Mouse (Mus musculus) midbrain, embryonic 16.5 days (tissue): ENCODE measurements around the gene Slc6a16. TPM values are rescaled to one million over a fixed set of nuclear protein-coding genes. Genes with fewer than 3 reads are reported as not detected.
"Not testable (repeated sequence)": the region's sequence is repeated elsewhere in the genome, so short reads cannot be mapped to it uniquely, and the experiment has no call there.

Source experiments
- ATAC-seq: fragments of 200-750 bp; cut with Nextera tagmentation; 2 replicates; pipeline ENCODE4 v1.8.0; 2017; ENCODE audit warnings: moderate TSS enrichment
- H3K27ac ChIP-seq: fragments of 300-500 bp; sonication (generic); 2 replicates; pipeline ENCODE4 v1.5.1; 2014; ENCODE audit warnings: mild to moderate bottlenecking, low read length, mixed read lengths
- H3K27me3 ChIP-seq: fragments of 300-500 bp; sonication (generic); 2 replicates; pipeline ENCODE4 v1.6.1; 2014; ENCODE audit warnings: low read depth, low read length, mixed read lengths; ENCODE audit not compliant: control insufficient read depth, insufficient read depth
- H3K36me3 ChIP-seq: fragments of 300-500 bp; sonication (generic); 2 replicates; pipeline ENCODE4 v1.6.1; 2014; ENCODE audit warnings: mild to moderate bottlenecking, low read length, moderate library complexity, mixed read lengths; ENCODE audit not compliant: control insufficient read depth, insufficient read depth
- H3K4me1 ChIP-seq: fragments of 300-500 bp; sonication (generic); 2 replicates; pipeline ENCODE4 v1.6.1; 2014; ENCODE audit warnings: mild to moderate bottlenecking, low read length, mixed read lengths; ENCODE audit not compliant: control insufficient read depth, insufficient read depth
- H3K4me2 ChIP-seq: fragments of 300-500 bp; sonication (generic); 2 replicates; pipeline ENCODE4 v1.6.1; 2014; ENCODE audit warnings: mild to moderate bottlenecking, low read length, mixed read lengths
- H3K4me3 ChIP-seq: fragments of 300-500 bp; sonication (generic); 2 replicates; pipeline ENCODE4 v1.5.1; 2014; ENCODE audit warnings: low read depth, mild to moderate bottlenecking, low read length, moderate library complexity, mixed read lengths
- H3K9ac ChIP-seq: fragments of 300-500 bp; sonication (generic); 2 replicates; pipeline ENCODE4 v1.6.1; 2014; ENCODE audit warnings: low read depth, low read length, mixed read lengths
- H3K9me3 ChIP-seq: fragments of 300-500 bp; sonication (generic); replicated peaks from 2 replicates; pipeline ENCODE4 v1.6.1; 2014; ENCODE audit warnings: mild to moderate bottlenecking, low read length, mixed read lengths; ENCODE audit not compliant: control insufficient read depth, poor library complexity, severe bottlenecking
- WGBS: fragments of 180-500 bp; shearing (Covaris S2); extraction: QIAGEN DNeasy Blood & Tissue Kit; methylation state at CpG from one replicate; pipeline ENCODE4 v1.1.7; 2014; 5-methylcytosine and 5-hydroxymethylcytosine counted together
- polyA plus RNA-seq: library from polyadenylated mRNA; unstranded; fragments of >200 nt; fragmentation: Nextera tagmentation; extraction: Ambion mirVana; gene quantifications from 2 replicates; pipeline ENCODE4 v1.2.1, GENCODE M21; 2015

Gene Slc6a16
- polyA plus RNA-seq, 1 experiment from 2014 or later = 0.93 TPM

DNA sequence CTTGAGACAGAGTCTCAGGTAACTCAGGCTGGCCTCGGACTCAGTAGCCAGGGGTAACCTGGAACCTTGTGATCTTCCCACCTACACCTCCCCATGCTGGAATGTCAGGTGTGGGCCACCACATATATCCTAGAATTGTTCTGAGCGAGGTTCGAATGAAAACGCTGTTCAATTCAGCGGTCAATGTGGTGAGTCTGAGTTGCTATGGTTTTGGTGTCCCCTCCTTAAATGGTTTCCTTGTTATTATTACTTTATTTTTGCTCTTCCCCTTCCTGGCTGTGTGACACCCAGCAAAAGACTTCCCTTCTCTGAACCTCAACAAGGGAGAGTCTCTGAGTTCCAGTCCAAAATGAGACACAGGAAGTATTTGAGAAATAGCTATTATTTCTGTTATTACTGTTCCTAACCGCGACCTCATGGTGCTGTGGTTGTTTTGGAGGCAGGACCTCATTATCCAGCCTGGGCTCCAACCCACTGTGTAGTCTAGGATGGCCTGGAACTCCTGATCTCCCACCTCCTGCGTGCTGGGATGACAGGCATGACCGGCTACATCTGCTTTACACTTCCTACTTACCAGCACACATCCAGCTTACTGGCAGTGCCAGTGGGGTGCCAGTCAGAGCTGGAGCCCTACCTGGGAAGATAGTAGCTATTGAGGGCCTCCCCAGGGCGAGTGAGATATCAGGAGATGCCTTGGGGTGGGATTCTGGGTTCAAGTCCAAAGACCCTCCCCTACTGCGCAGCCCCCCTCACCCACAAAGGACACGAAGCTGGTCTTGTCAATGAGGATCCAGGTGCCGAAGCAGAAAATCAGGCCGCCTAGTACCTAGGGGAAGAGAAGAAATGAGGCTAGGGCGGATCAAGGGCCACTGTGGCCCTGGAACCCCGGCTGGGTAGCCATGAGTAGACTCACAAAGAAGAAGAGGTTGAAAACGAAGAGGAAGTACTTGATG, 2.9 kb upstream of the Slc6a16 start:
- Histone ChIP-seq H3K27me3 (peaks cover 20% of the 10 kb centered on the region), H3K4me1 (peaks cover 15% of the 10 kb centered on the region; the same call in 1 of the 2 replicates), H3K27ac (no peak overlapping the region), H3K4me3 (no peak overlapping the region), H3K36me3 (no peaks in the 10 kb centered on the region), H3K9ac (no peak overlapping the region), H3K9me3 (no peaks in the 10 kb centered on the region), H3K4me2 (no peak overlapping the region)
- ATAC-seq = no peak
- WGBS = 78% methylated on average over 17 of the region's 17 CpGs

DNA sequence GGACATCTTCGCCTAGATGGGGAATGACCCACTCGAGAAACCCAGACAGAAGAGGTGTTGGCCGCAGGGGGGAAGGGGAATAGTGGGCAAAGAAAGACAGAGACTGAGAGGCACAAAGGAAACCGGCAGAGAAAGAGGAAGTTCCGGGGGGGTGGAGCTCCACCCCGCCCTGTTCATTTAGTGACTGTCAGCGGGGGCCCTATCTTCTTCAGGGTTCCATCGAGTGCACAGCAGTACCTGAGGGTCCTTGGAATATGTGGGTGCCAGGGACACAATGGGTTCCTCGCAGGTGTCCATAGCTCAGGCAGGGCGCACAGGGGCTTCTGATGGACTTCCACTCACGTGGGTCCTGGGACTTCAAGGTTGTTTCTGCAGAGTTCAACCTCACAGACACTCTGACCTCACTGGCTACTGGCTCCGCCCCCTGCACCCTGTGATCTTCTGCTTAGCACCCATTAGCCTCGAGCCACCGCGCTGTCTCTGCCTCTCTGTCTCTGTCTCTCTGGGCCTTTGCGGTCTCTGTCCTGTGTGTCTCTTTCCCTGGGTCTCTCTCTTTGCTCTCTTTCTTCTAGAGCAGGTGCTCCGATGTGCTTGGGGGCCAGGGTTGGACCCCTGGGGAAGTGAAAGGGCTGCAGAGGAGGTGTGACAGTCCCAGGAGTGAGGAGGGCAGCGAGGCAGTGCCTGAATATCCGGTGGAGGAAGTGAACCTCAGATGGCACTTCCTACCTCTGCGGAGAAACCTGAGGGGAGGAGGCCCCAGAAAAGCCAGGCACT, 2.0 kb upstream of the Slc6a16 start, which contains the start of gene Cd37:
Gene Cd37 (minus strand): TSS at position 393 of the 774 bp plus-strand sequence.
- Histone ChIP-seq H3K9me3 (no peaks in the 10 kb centered on the region), H3K4me2 (no peak within 1 kb of the TSS), H3K27me3 (peaks cover 20% of the 10 kb centered on the region), H3K4me1 (peaks cover 15% of the 10 kb centered on the region; the same call in 1 of the 2 replicates), H3K4me3 (no peak within 1 kb of the TSS), H3K36me3 (no peaks in the 10 kb centered on the region), H3K9ac (no peak within 1 kb of the TSS), H3K27ac (no peak within 1 kb of the TSS)
- no peak for ATAC-seq
- WGBS = 40% methylated on average over 20 of the region's 20 CpGs

DNA sequence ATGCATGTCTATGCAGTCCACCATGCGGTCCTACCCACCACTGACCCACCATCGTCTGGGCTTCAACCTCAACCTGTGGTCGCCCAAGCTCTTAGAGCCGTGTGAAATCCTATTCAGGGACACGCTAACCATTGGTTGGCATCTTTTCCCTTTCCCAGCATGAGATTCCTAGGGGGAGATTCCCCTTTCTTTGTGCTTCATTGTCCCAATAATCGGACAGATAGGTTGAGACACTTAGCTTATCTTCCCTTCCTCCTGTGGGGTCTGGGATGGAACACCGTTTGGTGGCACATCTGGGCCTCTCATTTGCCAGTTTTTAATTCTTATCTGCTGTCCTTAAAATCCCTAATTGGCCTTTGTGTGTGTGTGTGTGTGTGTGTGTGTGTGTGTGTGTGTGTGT, 776 bp upstream of the Slc6a16 start:
- Histone ChIP-seq H3K4me3 (no peak overlapping the region), H3K4me2 (peak overlapping the region; percentile 87; the same call in 1 of the 2 replicates), H3K27me3 (peaks cover 20% of the 10 kb centered on the region), H3K9me3 (no peaks in the 10 kb centered on the region), H3K9ac (no peak overlapping the region), H3K4me1 (peaks cover 10% of the 10 kb centered on the region; the same call in 1 of the 2 replicates), H3K36me3 (no peaks in the 10 kb centered on the region), H3K27ac (no peak overlapping the region)
- ATAC-seq = no peak
- 54% methylated on average over 7 of the region's 7 CpGs for WGBS

DNA sequence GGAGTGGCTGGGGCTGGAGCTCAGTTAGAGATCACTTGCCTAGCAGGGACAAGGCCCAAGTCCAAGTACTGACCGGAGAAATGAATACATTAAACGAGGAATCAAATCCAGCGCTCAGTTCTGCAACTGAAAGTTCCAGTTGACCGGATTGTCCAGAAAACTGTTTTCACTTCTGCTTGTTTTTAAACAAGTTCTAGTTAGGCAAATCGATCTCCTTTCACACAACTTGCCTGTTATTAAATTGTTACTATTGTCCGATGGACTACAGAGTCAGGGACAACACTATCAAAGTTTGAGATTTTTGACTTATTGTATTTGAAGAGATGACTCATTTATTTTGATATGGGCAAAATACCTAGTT, 484 bp downstream of the Slc6a16 start:
- peaks cover 8% of the 10 kb centered on the region; the same call in 1 of the 2 replicates for H3K4me1 ChIP-seq
- peak overlapping the region; percentile 68 for H3K9ac ChIP-seq
- no peak overlapping the region for H3K27ac ChIP-seq
- H3K9me3 ChIP-seq = no peaks in the 10 kb centered on the region
- peak overlapping the region; percentile 46 for H3K4me3 ChIP-seq
- H3K4me2 ChIP-seq = peak overlapping the region; percentile 87
- peaks cover 18% of the 10 kb centered on the region for H3K27me3 ChIP-seq
- no peak for ATAC-seq
- H3K36me3 ChIP-seq = no peaks in the 10 kb centered on the region
- WGBS = 79% methylated on average over 6 of the region's 6 CpGs

DNA sequence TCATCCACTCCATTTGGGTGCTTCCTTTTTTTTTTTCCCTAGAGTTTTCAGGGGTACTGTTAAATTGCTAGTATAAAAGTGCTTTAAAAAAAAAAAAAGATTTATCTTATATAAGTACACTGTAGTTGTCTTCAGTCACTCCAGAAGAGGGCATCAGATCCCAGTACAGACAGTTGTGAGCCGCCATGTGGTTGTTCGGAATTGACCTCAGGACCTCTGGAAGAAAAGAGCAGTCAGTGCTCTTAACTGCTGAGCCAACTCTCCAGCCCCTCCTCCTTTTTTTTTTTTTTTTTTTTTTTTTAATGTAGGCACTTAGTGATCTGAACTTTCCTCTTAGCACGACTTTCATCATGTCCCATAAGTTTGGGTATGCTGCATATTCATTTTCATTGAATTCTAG, 6.8 kb downstream of the Slc6a16 start:
- no peaks in the 10 kb centered on the region for H3K9me3 ChIP-seq
- ATAC-seq = no peak
- WGBS = 42% methylated on average over 3 of the region's 3 CpGs

DNA sequence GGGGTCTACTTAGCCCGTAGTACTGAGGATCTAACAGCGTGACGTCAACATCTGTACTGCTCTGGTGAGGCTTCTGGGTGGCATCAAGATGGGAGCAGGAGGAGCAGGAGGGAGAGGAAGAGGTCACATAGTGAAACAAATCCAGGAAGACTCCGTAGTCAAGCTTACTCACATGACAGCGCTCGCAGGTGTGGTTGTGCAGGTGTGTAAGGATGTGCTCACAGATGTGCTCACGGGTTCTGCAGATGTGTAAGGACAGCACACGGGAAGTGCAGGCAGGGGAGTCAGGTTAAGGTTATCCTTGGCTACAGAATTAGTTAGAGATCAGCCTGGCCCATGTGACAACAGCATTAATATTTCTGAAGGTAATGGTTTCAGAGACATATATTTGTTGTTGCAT, 12.9 kb downstream of the Slc6a16 start:
- no peak overlapping the region for H3K4me2 ChIP-seq
- no peak overlapping the region for H3K4me3 ChIP-seq
- 92% methylated on average over 8 of the region's 8 CpGs for WGBS
- no peaks in the 10 kb centered on the region for H3K36me3 ChIP-seq
- no peak overlapping the region for H3K9ac ChIP-seq
- ATAC-seq = no peak
- no peaks in the 10 kb centered on the region for H3K9me3 ChIP-seq
- no peaks in the 10 kb centered on the region for H3K4me1 ChIP-seq
- no peak overlapping the region for H3K27ac ChIP-seq
- no peaks in the 10 kb centered on the region for H3K27me3 ChIP-seq

More for the DNA sequence above, 6.8 kb downstream of the Slc6a16 start:
- Histone ChIP-seq H3K27ac (no peak overlapping the region), H3K27me3 (no peaks in the 10 kb centered on the region), H3K9ac (no peak overlapping the region), H3K4me1 (no peaks in the 10 kb centered on the region), H3K4me2 (no peak overlapping the region), H3K4me3 (no peak overlapping the region), H3K36me3 (no peaks in the 10 kb centered on the region)

DNA sequence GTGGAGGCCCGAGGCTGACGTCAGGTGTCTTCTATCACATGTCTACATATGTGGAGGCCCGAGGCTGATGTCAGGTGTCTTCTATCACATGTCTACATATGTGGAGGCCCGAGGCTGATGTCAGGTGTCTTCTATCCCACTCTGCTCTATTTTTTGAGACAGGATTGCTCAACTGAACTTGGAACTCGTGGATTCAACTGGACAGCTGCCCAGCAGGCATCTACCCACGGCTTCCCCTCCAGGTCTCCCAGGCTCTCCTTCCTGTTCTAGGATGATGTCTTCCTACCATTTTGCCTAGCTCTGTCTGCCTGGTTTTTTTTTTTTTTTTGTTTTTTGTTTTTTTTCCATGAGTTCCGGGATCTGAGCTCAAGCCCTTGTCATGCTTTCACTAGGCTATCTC, 14.9 kb downstream of the Slc6a16 start:
- H3K27me3 ChIP-seq, H3K9ac ChIP-seq, H3K9me3 ChIP-seq, ATAC-seq, H3K4me3 ChIP-seq, H3K4me2 ChIP-seq, H3K4me1 ChIP-seq, H3K27ac ChIP-seq, H3K36me3 ChIP-seq: not testable (repeated sequence)
- whole genome bisulfite sequencing = 81% methylated on average over 5 of the region's 7 CpGs

DNA sequence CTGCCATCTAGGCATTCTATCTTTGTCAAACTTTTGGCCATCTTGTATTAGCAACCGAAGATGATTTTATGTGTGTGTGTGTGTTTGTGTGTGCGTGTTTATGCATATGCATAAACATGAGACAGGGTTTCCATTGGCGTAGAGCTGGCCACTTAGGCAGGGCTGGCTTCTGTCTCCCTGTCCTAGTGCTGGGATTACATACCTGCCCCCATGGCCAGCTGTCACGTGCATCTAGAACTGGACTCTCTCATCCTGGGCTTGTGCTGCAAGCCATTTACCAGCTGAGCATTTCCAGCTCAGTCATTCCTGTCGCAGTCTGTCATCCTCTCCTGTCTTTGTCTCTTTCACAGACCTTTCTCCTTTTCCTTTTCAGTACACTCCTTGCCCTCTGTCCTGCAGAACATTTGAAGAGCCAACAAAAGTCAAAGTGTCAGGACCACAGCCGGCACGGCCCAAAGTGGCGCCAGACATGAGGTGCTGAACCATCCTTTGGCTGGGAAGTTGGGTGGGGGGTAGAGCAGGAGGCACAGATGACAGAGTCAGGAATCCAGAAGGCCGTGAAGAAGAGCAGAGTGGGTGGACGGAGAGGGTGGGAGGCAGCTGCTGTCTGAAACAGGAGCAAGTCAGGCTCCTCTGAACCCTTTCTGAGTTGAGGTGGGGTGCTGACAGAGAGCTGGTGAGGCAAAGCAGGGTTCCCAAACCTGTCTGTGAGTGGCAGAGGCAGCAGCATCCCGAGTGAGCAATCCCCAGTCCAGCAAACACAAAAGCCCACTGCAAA, 16.4 kb downstream of the Slc6a16 start:
- H3K9ac ChIP-seq = no peak overlapping the region
- no peaks in the 10 kb centered on the region for H3K9me3 ChIP-seq
- WGBS = 55% methylated on average over 11 of the region's 11 CpGs
- H3K36me3 ChIP-seq = no peaks in the 10 kb centered on the region
- no peak for ATAC-seq
- no peak overlapping the region for H3K27ac ChIP-seq
- no peaks in the 10 kb centered on the region for H3K4me1 ChIP-seq
- H3K4me2 ChIP-seq = no peak overlapping the region
- H3K4me3 ChIP-seq = no peak overlapping the region
- H3K27me3 ChIP-seq = no peaks in the 10 kb centered on the region
